Mouse (Mus musculus) lung, adult 2 months (tissue): ENCODE measurements around the gene Zfhx3.

Experiments used
- CTCF ChIP-seq: fragments of 200-500 bp; IDR thresholded peaks from 2 replicates; pipeline ENCODE4 v1.5.1; 2011; ENCODE audit warnings: mild to moderate bottlenecking, low read length, control low read depth; ENCODE audit not compliant: insufficient read depth
- POLR2A ChIP-seq: fragments of 200-500 bp; IDR thresholded peaks from 2 replicates; pipeline ENCODE4 v1.6.1; 2011; ENCODE audit warnings: low read depth, mild to moderate bottlenecking, control low read depth, low read length, borderline replicate concordance; ENCODE audit errors: extremely low read depth

- no peak for TF ChIP-seq CTCF
- TF ChIP-seq POLR2A = no peak
Observed at GRCm38 (mm10) chr8:109001923-109002322, 1059.5 kb downstream of the Zfhx3 start.
